Comparison of ENCODE assay signal across 23 mouse cellular contexts in the genomic region with DNA sequence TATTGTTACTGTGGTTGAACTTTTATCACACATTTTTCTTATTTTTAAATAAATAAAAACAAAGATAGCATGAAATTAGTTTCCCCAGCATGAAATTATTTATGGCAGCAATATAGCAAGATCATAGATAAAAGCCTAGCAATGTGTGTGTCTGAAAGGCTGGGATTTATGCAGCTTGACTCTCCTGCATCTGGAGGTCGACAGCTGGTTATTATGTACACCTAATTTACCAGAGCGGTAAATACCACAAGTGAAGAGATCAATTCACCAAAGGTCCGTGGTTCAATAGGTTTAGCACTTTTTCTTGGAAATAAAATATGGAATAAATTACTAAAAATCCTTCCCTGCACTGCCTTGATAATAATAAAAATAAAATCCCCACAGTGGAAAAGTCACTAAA.
"Had no signal": no experiment of that assay in that cellular context is flagged by ENCODE, and none has a peak within 500 bp of the region (broad histone marks: within the 10 kb centered on the region; RNA-seq: fewer than 3 reads in every experiment).

No protein-coding gene starts in this region.

- H3K36me3 ChIP-seq: intestine, embryonic 15.5 days; kidney, embryonic 15.5 days; limb, embryonic 12.5 days; limb, embryonic 15.5 days; stomach, embryonic 15.5 days had no signal

- H3K4me2 ChIP-seq: intestine, embryonic 15.5 days; kidney, embryonic 15.5 days; limb, embryonic 12.5 days; limb, embryonic 15.5 days; liver, embryonic 11.5 days; lung, embryonic 14.5 days; midbrain, embryonic 11.5 days; stomach, embryonic 15.5 days had no signal

- ATAC-seq: intestine, embryonic 15.5 days; liver, postnatal 0 days; lung, postnatal 0 days; midbrain, embryonic 16.5 days had no signal

- H3K9me3 ChIP-seq: intestine, embryonic 15.5 days; kidney, embryonic 15.5 days; limb, embryonic 12.5 days; limb, embryonic 15.5 days; stomach, embryonic 15.5 days had no signal

- H3K27ac ChIP-seq: intestine, embryonic 15.5 days; kidney, embryonic 15.5 days; left cerebral cortex, adult 2 months; limb, embryonic 12.5 days; limb, embryonic 15.5 days; liver, embryonic 14.5 days; macrophage; stomach, embryonic 15.5 days had no signal

- H3K4me3 ChIP-seq: intestine, embryonic 15.5 days; kidney, embryonic 15.5 days; left cerebral cortex, adult 2 months; limb, embryonic 12.5 days; limb, embryonic 15.5 days; stomach, embryonic 15.5 days had no signal

- H3K9ac ChIP-seq: intestine, embryonic 15.5 days; kidney, embryonic 15.5 days; limb, embryonic 12.5 days; limb, embryonic 15.5 days; liver, embryonic 14.5 days; liver, postnatal 0 days; lung, embryonic 14.5 days; stomach, embryonic 15.5 days had no signal

- H3K4me1 ChIP-seq: intestine, embryonic 15.5 days; kidney, embryonic 15.5 days; limb, embryonic 12.5 days; limb, embryonic 15.5 days; stomach, embryonic 15.5 days had no signal

- H3K27me3 ChIP-seq: intestine, embryonic 15.5 days; kidney, embryonic 15.5 days; limb, embryonic 12.5 days; limb, embryonic 15.5 days; stomach, embryonic 15.5 days had no signal

- DNase-seq: kidney, adult 11 months; kidney, adult 8-10 months; kidney, postnatal 10 days; kidney, postnatal 36 days; layer of hippocampus, postnatal 36 days; left cerebral cortex, postnatal 4 days; liver, postnatal 0 days; lung, embryonic 14.5 days; right cerebral cortex, postnatal 25 days; spleen, adult 18-20 months; thymus, postnatal 25 days had no signal
